Mouse (Mus musculus): Measurements from ENCODE around the gene Irf7.
A peak's percentile ranks its signal among the peaks of the same experiment; 100 is the strongest.
"Not testable (repeated sequence)": the region's sequence is repeated elsewhere in the genome, so short reads cannot be mapped to it uniquely, and the experiment has no call there.

The Irf7 gene

GRCm38 (mm10) chr7:141275356-141275755 lies 9.1 kb upstream of the Irf7 start:
- no peak for DNase-seq (ENCODE audit: low read depth, low spot score)

- no peak for DNase-seq (ENCODE audit: low read depth, low spot score)
Observed at GRCm38 (mm10) chr7:141270631-141271030, 4.3 kb upstream of the Irf7 start.

GRCm38 (mm10) chr7:141269273-141269545 lies 2.9 kb upstream of the Irf7 start:
- no peak for DNase-seq (ENCODE audit: low read depth, low spot score)

- DNase-seq (ENCODE audit: low read depth, low spot score), result no peak
Observed at GRCm38 (mm10) chr7:141268466-141269272, 2.4 kb upstream of the Irf7 start.

DNA sequence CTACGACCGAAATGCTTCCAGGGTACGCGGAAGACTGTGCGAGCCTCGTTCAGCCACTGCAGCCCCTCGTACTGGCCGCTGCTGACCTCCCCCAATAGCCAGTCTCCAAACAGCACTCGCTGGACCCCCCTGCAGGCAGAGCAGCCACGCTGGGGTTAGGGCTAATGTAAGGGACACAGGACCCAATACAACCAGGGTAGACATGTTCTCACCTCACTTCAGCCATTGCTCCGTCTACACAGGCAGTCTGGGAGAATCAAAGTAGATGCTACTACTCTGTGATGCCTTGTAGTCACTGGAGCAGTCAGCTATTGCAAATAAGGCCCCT lies 906 bp downstream of the Irf7 start:
- DNase-seq (ENCODE audit: low read depth, low spot score), result no peak

DNA sequence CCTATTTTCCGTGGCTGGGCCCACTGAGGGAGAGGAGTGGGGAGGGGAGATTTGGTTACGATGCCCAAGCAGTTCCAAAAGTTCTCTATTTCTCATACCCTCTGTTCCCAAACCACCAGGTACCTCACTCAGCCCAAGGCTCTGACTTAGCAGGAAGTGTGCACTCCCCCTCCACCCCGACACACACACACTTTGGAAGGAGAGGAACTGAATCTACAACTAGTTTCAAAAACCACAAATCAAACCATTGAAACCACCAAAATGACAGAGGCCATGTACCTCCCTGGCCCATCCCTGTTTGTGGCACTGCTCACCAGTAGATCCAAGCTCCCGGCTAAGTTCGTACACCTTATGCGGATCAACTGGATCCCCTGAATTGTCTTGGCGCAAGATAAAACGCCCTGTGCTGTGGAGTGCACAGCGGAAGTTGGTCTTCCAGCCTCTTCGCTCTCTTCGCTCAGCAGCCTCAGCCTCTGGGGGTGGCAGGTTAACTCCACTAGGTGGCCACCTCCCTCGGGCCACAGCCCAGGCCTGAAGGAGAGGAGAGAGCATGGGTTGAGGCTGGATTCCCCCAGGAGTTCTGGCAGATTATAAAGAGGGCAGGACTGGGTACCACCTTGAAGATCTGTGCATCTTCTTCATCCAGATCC lies 1.4 kb downstream of the Irf7 start:
- peak; percentile 35 for DNase-seq (ENCODE audit: low read depth, low spot score)

- DNase-seq (ENCODE audit: low read depth, low spot score), result no peak
Observed at GRCm38 (mm10) chr7:141264041-141264700, 2.1 kb downstream of the Irf7 start.

DNA sequence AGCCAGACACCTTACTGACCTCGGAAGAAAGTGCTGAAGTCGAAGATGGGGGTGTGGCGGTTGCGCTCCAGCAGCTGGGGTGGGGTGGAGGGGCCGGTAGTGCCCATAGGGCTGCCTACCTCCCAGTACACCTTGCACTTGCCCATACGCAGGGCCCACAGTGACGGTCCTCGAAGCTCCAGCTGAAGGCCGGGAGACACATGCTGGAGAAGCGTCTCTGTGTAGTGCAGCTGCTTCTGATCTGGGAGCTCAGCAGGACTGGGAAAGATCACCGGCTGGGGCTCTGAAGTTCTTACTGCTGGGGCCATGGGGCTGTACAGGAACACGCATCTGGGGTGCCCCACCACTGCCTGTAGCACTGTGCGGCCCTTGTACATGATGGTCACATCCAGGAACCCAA lies 2.6 kb downstream of the Irf7 start:
- no peak for DNase-seq (ENCODE audit: low read depth, low spot score)

DNA sequence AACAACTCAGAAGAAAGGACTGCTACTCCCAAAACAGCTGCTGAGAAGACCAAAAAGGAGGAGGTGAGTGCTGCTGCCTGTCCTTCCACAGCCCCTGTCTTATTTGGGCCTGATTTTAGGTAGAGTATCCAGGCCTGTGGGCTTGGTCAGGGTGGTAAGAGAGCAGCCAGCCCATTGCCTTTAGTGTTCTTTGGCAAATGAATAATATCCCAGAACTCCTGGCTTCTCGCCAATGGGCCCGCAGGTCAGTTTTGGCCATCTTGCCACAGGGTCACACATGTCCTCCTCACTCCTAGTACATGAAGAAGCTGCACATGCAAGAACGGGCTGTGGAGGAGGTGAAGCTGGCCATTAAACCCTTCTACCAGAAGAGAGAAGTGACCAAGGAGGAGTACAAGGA lies 4.8 kb downstream of the Irf7 start:
- DNase-seq (ENCODE audit: low read depth, low spot score), result no peak

DNA sequence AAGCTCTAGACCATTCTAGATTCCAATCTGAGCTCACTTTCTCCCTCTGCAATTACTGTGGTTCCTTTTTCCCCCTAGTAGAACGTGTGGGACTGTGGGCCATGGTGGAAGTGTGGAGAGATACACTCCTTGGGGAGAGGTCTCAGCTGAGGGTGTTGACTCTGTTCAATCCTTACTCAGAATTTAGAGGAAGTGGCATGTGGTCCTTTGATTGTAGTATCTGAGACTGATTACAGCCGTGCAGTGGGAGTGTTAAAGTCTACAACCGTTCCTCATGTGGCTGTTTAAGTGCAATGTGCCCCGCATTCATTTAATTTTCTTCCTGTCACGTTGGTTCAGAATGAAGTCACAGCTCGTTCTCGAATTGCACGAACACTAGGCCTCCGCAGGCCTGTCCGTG lies 10.1 kb downstream of the Irf7 start:
- DNase-seq (ENCODE audit: low read depth, low spot score), result no peak

GRCm38 (mm10) chr7:141250486-141250885 lies 15.8 kb downstream of the Irf7 start:
- DNase-seq (ENCODE audit: low read depth, low spot score), result not testable (repeated sequence)

GRCm38 (mm10) chr7:141231551-141231950 lies 34.7 kb downstream of the Irf7 start:
- DNase-seq (ENCODE audit: low read depth, low spot score), result no peak

GRCm38 (mm10) chr7:141231111-141231510 lies 35.2 kb downstream of the Irf7 start:
- no peak for DNase-seq (ENCODE audit: low read depth, low spot score)

DNA sequence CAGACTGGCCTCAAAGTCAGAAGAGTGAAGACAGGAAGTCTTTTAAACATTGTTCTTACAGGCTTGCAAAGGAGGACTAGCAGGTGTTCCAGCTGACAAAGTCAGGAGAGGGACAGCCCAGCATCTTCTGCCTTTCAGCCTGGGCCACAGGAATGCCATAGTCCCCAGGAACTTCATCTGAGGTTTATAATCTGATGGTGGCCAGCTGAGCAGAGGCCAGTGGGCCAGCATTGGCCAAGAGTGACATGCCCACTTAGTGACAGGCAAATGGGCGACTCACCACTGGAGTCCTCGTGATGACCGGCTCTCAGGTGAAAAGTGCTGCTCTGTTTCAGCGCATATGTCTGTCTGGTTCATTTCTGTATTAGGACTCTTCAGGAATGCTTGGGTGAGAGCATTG lies 35.7 kb downstream of the Irf7 start:
- no peak for DNase-seq (ENCODE audit: low read depth, low spot score)

- DNase-seq (ENCODE audit: low read depth, low spot score), result no peak
Observed at GRCm38 (mm10) chr7:141229702-141230101, 36.6 kb downstream of the Irf7 start.

- peak; percentile 95 for DNase-seq (ENCODE audit: low read depth, low spot score)
Observed at GRCm38 (mm10) chr7:141228279-141229067, 37.8 kb downstream of the Irf7 start, which contains the start of gene Phrf1. Gene Phrf1, plus strand, starts transcription at chr7:141228784.

- no peak for DNase-seq (ENCODE audit: low read depth, low spot score)
Observed at GRCm38 (mm10) chr7:141227796-141228195, 38.5 kb downstream of the Irf7 start.

DNA sequence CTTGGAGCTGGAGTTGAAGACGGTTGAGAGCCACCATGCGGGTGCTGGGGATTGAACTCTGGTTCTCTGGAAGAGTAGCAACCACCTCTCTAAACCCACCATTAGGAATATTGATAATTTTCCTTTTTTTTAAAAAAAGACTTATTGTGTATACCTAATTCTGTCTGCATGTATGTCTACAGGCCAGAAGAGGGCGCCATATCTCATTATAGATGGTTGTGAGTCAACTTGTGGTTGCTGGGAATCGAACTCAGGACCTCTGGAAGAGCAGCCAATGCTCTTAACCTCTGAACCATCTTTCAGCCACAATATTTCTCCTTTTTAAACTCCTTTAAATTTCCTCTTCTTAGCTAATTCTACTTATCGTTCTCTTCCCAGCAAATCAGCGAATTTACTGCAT lies 39.7 kb downstream of the Irf7 start:
- no peak for DNase-seq (ENCODE audit: low read depth, low spot score)

DNA sequence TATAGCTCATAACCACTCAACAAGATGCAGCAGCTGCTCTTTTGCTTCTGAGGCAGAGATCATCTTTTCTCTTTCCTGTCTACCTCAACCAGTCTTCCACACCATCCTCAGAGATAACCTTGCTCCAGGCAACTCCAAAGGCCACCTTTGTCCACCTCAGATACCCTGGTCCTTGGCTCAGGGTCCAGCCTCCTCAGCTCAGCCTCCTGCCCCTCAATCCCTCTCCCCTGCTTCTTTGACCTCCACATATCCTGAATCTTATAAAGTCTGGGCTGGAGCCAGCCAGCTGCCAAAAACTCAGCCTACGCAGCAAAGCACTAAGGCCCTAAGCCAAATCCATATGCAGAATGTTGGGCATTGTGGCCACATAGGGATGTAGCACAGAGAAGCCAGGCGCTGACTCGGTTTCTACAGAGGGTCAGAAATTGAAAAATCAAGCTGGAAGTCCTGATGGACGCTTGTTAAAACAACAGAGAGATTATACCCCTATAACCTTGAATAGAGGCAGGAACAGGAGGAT lies 43.5 kb downstream of the Irf7 start:
- no peak for DNase-seq (ENCODE audit: low read depth, low spot score)

DNA sequence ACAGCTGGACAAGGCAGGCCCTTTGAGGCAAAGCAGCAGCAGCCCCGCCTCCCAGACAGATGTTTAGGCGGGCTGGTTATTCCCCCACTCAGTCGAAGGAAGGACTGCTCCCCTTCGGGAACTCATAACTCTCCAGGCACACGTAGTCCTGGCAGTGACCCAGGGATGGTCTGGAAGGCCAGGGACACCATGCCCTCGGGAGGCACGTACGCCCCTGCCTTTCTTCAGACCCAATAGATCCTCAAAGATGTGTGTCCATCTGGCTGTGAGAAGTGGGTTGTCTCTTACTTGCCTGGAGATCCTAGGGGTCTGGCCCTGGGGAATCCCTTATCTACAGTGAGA lies 44.2 kb downstream of the Irf7 start:
- no peak for DNase-seq (ENCODE audit: low read depth, low spot score)

- DNase-seq (ENCODE audit: low read depth, low spot score), result peak; percentile 98
Observed at GRCm38 (mm10) chr7:141221249-141222125, 44.8 kb downstream of the Irf7 start.

Measured in brain, adult 2 months (tissue).